8 mouse cellular contexts compared by ENCODE assay signal in genomic region chr3:85015667-85016066, GRCm38 (mm10).
DNase-seq lines count a peak whose midpoint lies in the region; ATAC-seq and TF ChIP-seq lines count a peak whose summit lies in the region.

No protein-coding gene starts in this region.

- H3K9me3 ChIP-seq in heart, postnatal 0 days (replicated peaks; ENCODE audit: control insufficient read depth, low read length): no peaks in the 10 kb centered on the region
- H3K9me3 ChIP-seq in neural tube, embryonic 14.5 days (ENCODE audit: control insufficient read depth, low read length): no peaks in the 10 kb centered on the region
- no peaks in the 10 kb centered on the region for H3K9me3 ChIP-seq in kidney, embryonic 14.5 days (ENCODE audit: control insufficient read depth, low read length)

- TF ChIP-seq CTCF in heart, postnatal 0 days (IDR thresholded peaks at IDR 0.05; ENCODE audit: low read depth): no peak

- H3K4me3 ChIP-seq in heart, postnatal 0 days (ENCODE audit: low read depth, low read length): no peak overlapping the region
- no peak overlapping the region for H3K4me3 ChIP-seq in neural tube, embryonic 14.5 days (ENCODE audit: low read depth, low read length)
- no peak overlapping the region for H3K4me3 ChIP-seq in kidney, embryonic 14.5 days (ENCODE audit: low read length)

- no peak for TF ChIP-seq EP300 in heart, postnatal 0 days (IDR thresholded peaks at IDR 0.05; ENCODE audit: low read depth)

- intact Hi-C loops in heart, postnatal 36 days (cut with DNase I): no loop called here

- no peak overlapping the region for H3K27ac ChIP-seq in heart, postnatal 0 days (ENCODE audit: low read depth)
- peak overlapping the region; percentile 40; the same call in 1 of the 2 replicates for H3K27ac ChIP-seq in neural tube, embryonic 14.5 days (ENCODE audit: low read depth, low read length)
- H3K27ac ChIP-seq in kidney, embryonic 14.5 days (ENCODE audit: low read depth, low read length): no peak overlapping the region

- ATAC-seq in heart, postnatal 0 days (ENCODE audit: insufficient read depth, low read depth): no peak
- peak; percentile 34; the same call in 1 of the 2 replicates for ATAC-seq in neural tube, embryonic 14.5 days (ENCODE audit: low read depth)
- no peak for ATAC-seq in megakaryocyte, adult 5-6 weeks (ENCODE audit: poor library complexity, severe bottlenecking)
- no peak for ATAC-seq in kidney, embryonic 14.5 days (ENCODE audit: low FRiP score, low TSS enrichment)

- no peaks in the 10 kb centered on the region for H3K27me3 ChIP-seq in heart, postnatal 0 days (ENCODE audit: control insufficient read depth, insufficient read depth, low read length)
- H3K27me3 ChIP-seq in neural tube, embryonic 14.5 days (ENCODE audit: control insufficient read depth, insufficient read depth, low read length): no peaks in the 10 kb centered on the region
- no peaks in the 10 kb centered on the region for H3K27me3 ChIP-seq in kidney, embryonic 14.5 days (ENCODE audit: control insufficient read depth, insufficient read depth, low read length)

- no peaks in the 10 kb centered on the region for H3K4me1 ChIP-seq in heart, postnatal 0 days (ENCODE audit: control insufficient read depth, insufficient read depth)
- H3K4me1 ChIP-seq in neural tube, embryonic 14.5 days (ENCODE audit: control insufficient read depth, insufficient read depth, low read length): no peaks in the 10 kb centered on the region
- no peaks in the 10 kb centered on the region for H3K4me1 ChIP-seq in kidney, embryonic 14.5 days (ENCODE audit: control insufficient read depth, insufficient read depth, low read length)

- H3K9ac ChIP-seq in heart, postnatal 0 days (replicated peaks; ENCODE audit: low read depth, low read length): no peak overlapping the region
- no peak overlapping the region for H3K9ac ChIP-seq in neural tube, embryonic 14.5 days (replicated peaks; ENCODE audit: low read depth, low read length)
- H3K9ac ChIP-seq in kidney, embryonic 14.5 days (ENCODE audit: low read depth, low read length): no peak overlapping the region

- H3K4me2 ChIP-seq in heart, postnatal 0 days (ENCODE audit: low read depth, low read length): peak overlapping the region; percentile 24; the same call in 1 of the 2 replicates
- no peak overlapping the region for H3K4me2 ChIP-seq in neural tube, embryonic 14.5 days (ENCODE audit: low read depth, low read length)
- H3K4me2 ChIP-seq in kidney, embryonic 14.5 days (replicated peaks; ENCODE audit: low read depth, low read length): no peak overlapping the region

- no peaks in the 10 kb centered on the region for H3K36me3 ChIP-seq in heart, postnatal 0 days (replicated peaks; ENCODE audit: control insufficient read depth, insufficient read depth, low read length)
- H3K36me3 ChIP-seq in neural tube, embryonic 14.5 days (ENCODE audit: control insufficient read depth, insufficient read depth, low read length): no peaks in the 10 kb centered on the region
- no peaks in the 10 kb centered on the region for H3K36me3 ChIP-seq in kidney, embryonic 14.5 days (ENCODE audit: control insufficient read depth, insufficient read depth, low read length)

- DNase-seq in heart, postnatal 0 days (ENCODE audit: low spot score): peak; percentile 17
- DNase-seq in heart, postnatal 36 days: no peak
- DNase-seq in cerebellum, postnatal 14 days: peak; percentile 36 to 51
- DNase-seq in layer of hippocampus, adult 18-20 months (ENCODE audit: low spot score in 2 of 2): peak; percentile 72 to 88
- no peak for DNase-seq in lung, adult 18-20 months

- WGBS in heart, postnatal 0 days: 27% methylated on average over 9 of the region's 9 CpGs
- WGBS in neural tube, embryonic 14.5 days: 53% methylated on average over 9 of the region's 9 CpGs
- WGBS in kidney, embryonic 14.5 days: 55% methylated on average over 9 of the region's 9 CpGs

Comparison
In these comparisons a context has a peak if more than half of its experiments do, and no peak if none do; other contexts are left out.
1. DNase-seq: peak in heart, postnatal 0 days (single experiment), cerebellum, postnatal 14 days (2 of 2) and layer of hippocampus, adult 18-20 months (2 of 2); none in heart, postnatal 36 days (0 of 2) and lung, adult 18-20 months (0 of 2).